Mouse (Mus musculus): ENCODE measurements at regions not wholly inside any gene's neighbourhood (a gene's known extent, or its start where the extent isn't known, plus 50 kb on each side); places are given as distances from the start of the nearest gene placed in this dataset.

- Histone ChIP-seq H3K4me3 (ENCODE audit: low read depth, low read length) (no peak overlapping the region), H3K27me3 (replicated peaks; ENCODE audit: control insufficient read depth, insufficient read depth, low read length) (no peaks in the 10 kb centered on the region), H3K27ac (ENCODE audit: low read depth, low read length) (no peak overlapping the region), H3K9me3 (ENCODE audit: control insufficient read depth) (no peaks in the 10 kb centered on the region), H3K4me2 (replicated peaks; ENCODE audit: low read depth) (no peak overlapping the region), H3K36me3 (ENCODE audit: control insufficient read depth, insufficient read depth) (no peaks in the 10 kb centered on the region), H3K9ac (ENCODE audit: low read depth, low read length) (no peak overlapping the region), H3K4me1 (replicated peaks; ENCODE audit: control insufficient read depth, insufficient read depth, low read length) (no peaks in the 10 kb centered on the region)
- no peak for ATAC-seq
- WGBS, result 76% methylated on average over 4 of the region's 4 CpGs
- no peak for TF ChIP-seq CTCF (IDR thresholded peaks at IDR 0.05; ENCODE audit: low read depth)
Measured at GRCm38 (mm10) chr11:114231841-114232240, 165.0 kb upstream of the Sdk2 start.

GRCm38 (mm10) chr11:114229763-114230162 lies 162.9 kb upstream of the Sdk2 start:
- 26% methylated on average over 8 of the region's 8 CpGs for WGBS
- Histone ChIP-seq H3K4me3 (ENCODE audit: low read depth, low read length) (no peak overlapping the region), H3K27me3 (replicated peaks; ENCODE audit: control insufficient read depth, insufficient read depth, low read length) (no peaks in the 10 kb centered on the region), H3K27ac (ENCODE audit: low read depth, low read length) (no peak overlapping the region), H3K9me3 (ENCODE audit: control insufficient read depth) (no peaks in the 10 kb centered on the region), H3K4me1 (replicated peaks; ENCODE audit: control insufficient read depth, insufficient read depth, low read length) (no peaks in the 10 kb centered on the region), H3K36me3 (ENCODE audit: control insufficient read depth, insufficient read depth) (no peaks in the 10 kb centered on the region), H3K9ac (ENCODE audit: low read depth, low read length) (no peak overlapping the region), H3K4me2 (replicated peaks; ENCODE audit: low read depth) (no peak overlapping the region)
- TF ChIP-seq CTCF (IDR thresholded peaks at IDR 0.05; ENCODE audit: low read depth), result no peak
- peak; percentile 43; the same call in 1 of the 2 replicates for ATAC-seq

- H3K9ac ChIP-seq (ENCODE audit: low read depth, low read length), result no peak overlapping the region
- H3K27me3 ChIP-seq (replicated peaks; ENCODE audit: control insufficient read depth, insufficient read depth, low read length), result no peaks in the 10 kb centered on the region
- no peaks in the 10 kb centered on the region for H3K9me3 ChIP-seq (ENCODE audit: control insufficient read depth)
- no peak overlapping the region for H3K4me2 ChIP-seq (replicated peaks; ENCODE audit: low read depth)
- 81% methylated on average over 6 of the region's 6 CpGs for WGBS
- ATAC-seq, result no peak
- TF ChIP-seq CTCF (IDR thresholded peaks at IDR 0.05; ENCODE audit: low read depth), result no peak
- H3K4me1 ChIP-seq (replicated peaks; ENCODE audit: control insufficient read depth, insufficient read depth, low read length), result no peaks in the 10 kb centered on the region
- H3K4me3 ChIP-seq (ENCODE audit: low read depth, low read length), result no peak overlapping the region
- peak overlapping the region; percentile 50; the same call in 1 of the 2 replicates for H3K27ac ChIP-seq (ENCODE audit: low read depth, low read length)
- H3K36me3 ChIP-seq (ENCODE audit: control insufficient read depth, insufficient read depth), result no peaks in the 10 kb centered on the region
Measured at GRCm38 (mm10) chr11:114229196-114229595, 162.3 kb upstream of the Sdk2 start.

- no peak for ATAC-seq
- no peak overlapping the region for H3K4me3 ChIP-seq (ENCODE audit: low read depth, low read length)
- no peaks in the 10 kb centered on the region for H3K4me1 ChIP-seq (replicated peaks; ENCODE audit: control insufficient read depth, insufficient read depth, low read length)
- H3K9ac ChIP-seq (ENCODE audit: low read depth, low read length), result no peak overlapping the region
- WGBS, result 83% methylated on average over 13 of the region's 13 CpGs
- no peaks in the 10 kb centered on the region for H3K27me3 ChIP-seq (replicated peaks; ENCODE audit: control insufficient read depth, insufficient read depth, low read length)
- no peak for TF ChIP-seq CTCF (IDR thresholded peaks at IDR 0.05; ENCODE audit: low read depth)
- no peak overlapping the region for H3K27ac ChIP-seq (ENCODE audit: low read depth, low read length)
- H3K9me3 ChIP-seq (ENCODE audit: control insufficient read depth), result no peaks in the 10 kb centered on the region
- H3K36me3 ChIP-seq (ENCODE audit: control insufficient read depth, insufficient read depth), result no peaks in the 10 kb centered on the region
- no peak overlapping the region for H3K4me2 ChIP-seq (replicated peaks; ENCODE audit: low read depth)
Measured at GRCm38 (mm10) chr11:114226553-114226952, 159.7 kb upstream of the Sdk2 start.

GRCm38 (mm10) chr11:114224706-114225105 lies 157.9 kb upstream of the Sdk2 start:
- Histone ChIP-seq H3K4me2 (replicated peaks; ENCODE audit: low read depth) (no peak overlapping the region), H3K9ac (ENCODE audit: low read depth, low read length) (no peak overlapping the region), H3K4me1 (replicated peaks; ENCODE audit: control insufficient read depth, insufficient read depth, low read length) (no peaks in the 10 kb centered on the region), H3K27ac (ENCODE audit: low read depth, low read length) (no peak overlapping the region), H3K4me3 (ENCODE audit: low read depth, low read length) (no peak overlapping the region), H3K9me3 (ENCODE audit: control insufficient read depth) (no peaks in the 10 kb centered on the region), H3K27me3 (replicated peaks; ENCODE audit: control insufficient read depth, insufficient read depth, low read length) (no peaks in the 10 kb centered on the region), H3K36me3 (ENCODE audit: control insufficient read depth, insufficient read depth) (no peaks in the 10 kb centered on the region)
- ATAC-seq, result no peak
- TF ChIP-seq CTCF (IDR thresholded peaks at IDR 0.05; ENCODE audit: low read depth), result no peak
- 76% methylated on average over 2 of the region's 2 CpGs for WGBS

- no peak overlapping the region for H3K4me3 ChIP-seq (ENCODE audit: low read depth, low read length)
- H3K4me2 ChIP-seq (replicated peaks; ENCODE audit: low read depth), result no peak overlapping the region
- H3K27me3 ChIP-seq (replicated peaks; ENCODE audit: control insufficient read depth, insufficient read depth, low read length), result no peaks in the 10 kb centered on the region
- no peaks in the 10 kb centered on the region for H3K36me3 ChIP-seq (ENCODE audit: control insufficient read depth, insufficient read depth)
- no peak overlapping the region for H3K27ac ChIP-seq (ENCODE audit: low read depth, low read length)
- H3K9ac ChIP-seq (ENCODE audit: low read depth, low read length), result no peak overlapping the region
- 91% methylated on average over 3 of the region's 3 CpGs for WGBS
- peak; percentile 29 for TF ChIP-seq CTCF (IDR thresholded peaks at IDR 0.05; ENCODE audit: low read depth)
- no peaks in the 10 kb centered on the region for H3K4me1 ChIP-seq (replicated peaks; ENCODE audit: control insufficient read depth, insufficient read depth, low read length)
- ATAC-seq, result no peak
- H3K9me3 ChIP-seq (ENCODE audit: control insufficient read depth), result no peaks in the 10 kb centered on the region
Measured at GRCm38 (mm10) chr11:114223061-114223460, 156.2 kb upstream of the Sdk2 start.

GRCm38 (mm10) chr11:114220466-114220865 lies 153.6 kb upstream of the Sdk2 start:
- Histone ChIP-seq H3K4me1 (replicated peaks; ENCODE audit: control insufficient read depth, insufficient read depth, low read length) (no peaks in the 10 kb centered on the region), H3K36me3 (ENCODE audit: control insufficient read depth, insufficient read depth) (no peaks in the 10 kb centered on the region), H3K27me3 (replicated peaks; ENCODE audit: control insufficient read depth, insufficient read depth, low read length) (no peaks in the 10 kb centered on the region), H3K27ac (ENCODE audit: low read depth, low read length) (no peak overlapping the region), H3K4me2 (replicated peaks; ENCODE audit: low read depth) (no peak overlapping the region), H3K4me3 (ENCODE audit: low read depth, low read length) (no peak overlapping the region), H3K9me3 (ENCODE audit: control insufficient read depth) (no peaks in the 10 kb centered on the region), H3K9ac (ENCODE audit: low read depth, low read length) (no peak overlapping the region)
- WGBS, result 83% methylated on average over 2 of the region's 2 CpGs
- ATAC-seq, result no peak
- TF ChIP-seq CTCF (IDR thresholded peaks at IDR 0.05; ENCODE audit: low read depth), result no peak
